Mouse (Mus musculus): ENCODE results near the gene Frmpd2. TPM values are rescaled to one million over a fixed set of nuclear protein-coding genes. Genes with fewer than 3 reads are reported as not detected.

Frmpd2 gene
- total and polyA plus RNA-seq, 3 experiments = not detected

DNA sequence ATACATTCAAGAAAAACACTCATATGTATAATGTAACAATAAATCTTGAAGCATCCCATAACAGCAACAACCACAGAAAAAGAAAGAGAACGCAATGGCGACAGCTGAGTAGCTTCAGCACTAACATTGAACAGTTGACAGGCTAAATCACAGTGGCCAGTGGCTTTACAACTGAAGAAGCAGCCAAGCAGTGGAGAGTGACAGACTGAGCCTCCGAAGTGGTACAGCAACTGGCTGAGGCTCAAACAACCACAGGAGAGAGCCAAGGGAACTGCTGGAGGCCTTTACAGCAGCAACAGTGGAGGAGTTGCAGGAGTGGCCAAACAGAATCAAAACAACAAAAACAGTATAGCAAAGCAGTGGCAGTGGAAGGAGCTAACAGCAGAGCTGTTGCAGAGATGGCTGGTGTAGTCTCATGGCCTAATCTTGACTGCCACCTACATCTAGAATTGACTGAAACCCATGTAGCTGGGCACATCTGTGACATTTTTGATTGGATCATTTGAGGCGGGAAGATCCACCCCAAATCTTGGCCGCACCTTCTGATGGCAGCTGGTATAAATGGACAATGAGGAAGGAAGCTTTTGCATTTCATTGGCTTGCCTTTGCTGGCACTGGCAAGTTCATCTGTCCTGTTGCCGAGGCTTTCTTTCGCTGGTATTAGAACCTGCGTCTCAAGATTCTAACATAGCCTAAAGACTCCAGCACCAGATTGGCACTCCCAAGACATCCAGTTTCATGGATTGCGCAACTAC lies 127.1 kb downstream of the Frmpd2 start:
- H3K9me3 ChIP-seq (replicated peaks; ENCODE audit: low read length) = no peaks in the 10 kb centered on the region
- no peak overlapping the region for H3K4me3 ChIP-seq (replicated peaks in 1 of 3; ENCODE audit: low read depth in 2 of 3, low read length in 2 of 3, poor library complexity in 1 of 3)
- in situ Hi-C loops (cut with MboI; ENCODE audit: low pct_ligation_motif_present, low pct_unique_long_range_greater_than_20kb, low sequenced_read_pairs) (no loop called here), dilution Hi-C loops (cut with MboI; ENCODE audit: extremely low pct_ligation_motif_present, extremely low pct_unique_long_range_greater_than_20kb, low sequenced_read_pairs) (no loop called here)
- no peaks in the 10 kb centered on the region for H3K79me2 ChIP-seq (replicated peaks; ENCODE audit: control insufficient read depth, extremely low read depth, insufficient read depth, poor library complexity, severe bottlenecking)
- no peaks in the 10 kb centered on the region for H3K36me3 ChIP-seq (replicated peaks in 1 of 2; ENCODE audit: control insufficient read depth in 1 of 2, insufficient read depth in 1 of 2, low read length in 1 of 2)
- H3K4me1 ChIP-seq (ENCODE audit: control insufficient read depth in 1 of 2, insufficient read depth in 2 of 2) = no peaks in the 10 kb centered on the region
- no peak overlapping the region for H3K9ac ChIP-seq (ENCODE audit: insufficient read depth, low read depth)
- TF ChIP-seq MXI1 (IDR thresholded peaks at IDR 0.05; ENCODE audit: low read depth, low read length) (no peak), MAFK (IDR thresholded peaks at IDR 0.05; ENCODE audit: insufficient replicate concordance, low read length) (no peak), NELFE (IDR thresholded peaks at IDR 0.05; ENCODE audit: low read depth, low read length) (no peak), HCFC1 (IDR thresholded peaks at IDR 0.05; ENCODE audit: low read depth, low read length) (no peak), RCOR1 (conservative IDR thresholded peaks at IDR 0.05; ENCODE audit: low read depth, low read length) (no peak), MYC (IDR thresholded peaks at IDR 0.05; ENCODE audit: low read depth, low read length) (no peak), ZNF384 (IDR thresholded peaks at IDR 0.05; ENCODE audit: low read depth, low read length) (no peak)
- no peak overlapping the region for H3K4me2 ChIP-seq (ENCODE audit: insufficient read depth, low read depth, poor library complexity, severe bottlenecking)
- peaks cover 3% of the 10 kb centered on the region for H3K27me3 ChIP-seq (replicated peaks)
- DNase-seq (ENCODE audit: extremely low read depth) = no peak
- no peak overlapping the region for H3K27ac ChIP-seq (ENCODE audit: insufficient read depth, low read depth)

DNA sequence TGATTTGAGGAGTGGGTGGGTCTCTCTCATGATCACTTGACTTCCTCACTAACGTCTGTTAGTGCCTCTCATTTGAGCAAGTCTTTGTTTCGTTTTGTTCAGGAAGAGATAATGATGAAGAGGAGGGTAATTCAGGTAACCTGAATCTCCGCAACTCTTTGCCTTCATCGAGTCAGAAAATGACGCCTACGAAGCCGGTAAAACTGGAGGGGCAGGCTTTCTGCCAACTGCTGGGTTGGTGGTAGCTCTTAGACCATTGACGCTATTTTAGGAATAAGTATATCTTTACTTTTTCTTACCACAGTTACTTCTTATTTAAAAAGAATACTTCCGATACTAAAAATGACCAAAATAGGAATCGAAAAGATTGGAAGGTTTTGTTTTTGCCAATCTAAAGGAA lies 135.9 kb downstream of the Frmpd2 start:
- DNase-seq (ENCODE audit: extremely low read depth) = no peak
- H3K36me3 ChIP-seq (replicated peaks in 1 of 2; ENCODE audit: control insufficient read depth in 1 of 2, insufficient read depth in 1 of 2, low read length in 1 of 2) = no peaks in the 10 kb centered on the region
- dilution Hi-C loops (cut with MboI; ENCODE audit: extremely low pct_ligation_motif_present, extremely low pct_unique_long_range_greater_than_20kb, low sequenced_read_pairs) = no loop called here
- TF ChIP-seq POLR2A (IDR thresholded peaks at IDR 0.05; ENCODE audit: low read depth, low read length) (no peak), MAZ (IDR thresholded peaks at IDR 0.05; ENCODE audit: low read depth, low read length) (no peak), USF1 (IDR thresholded peaks at IDR 0.05; ENCODE audit: low read depth, low read length) (no peak), GABPA (IDR thresholded peaks at IDR 0.05; ENCODE audit: insufficient replicate concordance, low read depth, low read length) (no peak), JUN (IDR thresholded peaks at IDR 0.05; ENCODE audit: insufficient read depth, low read depth, low read length) (no peak), USF2 (conservative IDR thresholded peaks at IDR 0.05; ENCODE audit: low read depth, low read length) (no peak), MAFK (IDR thresholded peaks at IDR 0.05; ENCODE audit: insufficient replicate concordance, low read length) (no peak), CHD2 (IDR thresholded peaks at IDR 0.05; ENCODE audit: low read length) (no peak), NELFE (IDR thresholded peaks at IDR 0.05; ENCODE audit: low read depth, low read length) (no peak), POLR2AphosphoS2 (IDR thresholded peaks at IDR 0.05; ENCODE audit: low read depth, low read length) (no peak), PAX5 (IDR thresholded peaks at IDR 0.05; ENCODE audit: low read length) (no peak), JUND (conservative IDR thresholded peaks at IDR 0.05; ENCODE audit: low read depth, low read length) (no peak), MYC (IDR thresholded peaks at IDR 0.05; ENCODE audit: low read depth, low read length) (no peak), UBTF (IDR thresholded peaks at IDR 0.05; ENCODE audit: low read depth, low read length) (no peak), TCF12 (IDR thresholded peaks at IDR 0.05; ENCODE audit: low read depth, low read length) (no peak)
- no peaks in the 10 kb centered on the region for H3K27me3 ChIP-seq (replicated peaks)
- no peak overlapping the region for H3K4me3 ChIP-seq (replicated peaks in 1 of 3; ENCODE audit: low read depth in 2 of 3, low read length in 2 of 3, poor library complexity in 1 of 3)
- no peak overlapping the region for H3K9ac ChIP-seq (ENCODE audit: insufficient read depth, low read depth)
- in situ Hi-C loops (cut with MboI; ENCODE audit: low pct_ligation_motif_present, low pct_unique_long_range_greater_than_20kb, low sequenced_read_pairs) = no loop called here
- no peaks in the 10 kb centered on the region for H3K79me2 ChIP-seq (replicated peaks; ENCODE audit: control insufficient read depth, extremely low read depth, insufficient read depth, poor library complexity, severe bottlenecking)
- H3K9me3 ChIP-seq (replicated peaks; ENCODE audit: low read length) = no peaks in the 10 kb centered on the region
- H3K27ac ChIP-seq (ENCODE audit: insufficient read depth, low read depth) = no peak overlapping the region
- no peak overlapping the region for H3K4me2 ChIP-seq (ENCODE audit: insufficient read depth, low read depth, poor library complexity, severe bottlenecking)
- H3K4me1 ChIP-seq (ENCODE audit: control insufficient read depth in 1 of 2, insufficient read depth in 2 of 2) = no peaks in the 10 kb centered on the region

Other genes with a start within 250 kb of the Frmpd2 start
- 9.1 TPM in 2 replicates for gene Mapk8, start 24.5 kb upstream of the Frmpd2 start, total RNA-seq (2012; rRNA removed)
- gene Mapk8, start 24.5 kb upstream of the Frmpd2 start, total RNA-seq (2014; rRNA removed) = 31.9 and 33.4 TPM in 2 replicates
- 21.2 and 21.9 TPM in 2 replicates for gene Mapk8, start 24.5 kb upstream of the Frmpd2 start, polyA plus RNA-seq (2012; ENCODE audit: insufficient read length, low read depth)
- not detected in 2 replicates for gene Ptpn20, start 117.5 kb downstream of the Frmpd2 start, total RNA-seq (2012; rRNA removed)
- 0.11 and 0.20 TPM in 2 replicates for gene Ptpn20, start 117.5 kb downstream of the Frmpd2 start, total RNA-seq (2014; rRNA removed)
- gene Ptpn20, start 117.5 kb downstream of the Frmpd2 start, polyA plus RNA-seq (2012; ENCODE audit: insufficient read length, low read depth) = 0.10 TPM in 2 replicates

Measured in CH12.LX (cell line).